Mouse (Mus musculus) embryonic facial prominence, embryonic 11.5 days (tissue): ENCODE measurements at regions not wholly inside any gene's neighbourhood (a gene's known extent, or its start where the extent isn't known, plus 50 kb on each side); places are given as distances from the start of the nearest gene placed in this dataset.
A peak's percentile ranks its signal among the peaks of the same experiment; 100 is the strongest.

Experiments used
- ATAC-seq: fragments of 200-750 bp; cut with Nextera tagmentation; replicated peaks from 2 replicates; pipeline ENCODE4 v1.8.0; 2017; ENCODE audit warnings: low read depth; ENCODE audit not compliant: insufficient number of reproducible peaks, low FRiP score, low TSS enrichment
- DNase-seq: peaks from one replicate; pipeline ENCODE4 v3.0.0-alpha.2; 2015; ENCODE audit warnings: low spot score
- H3K27ac ChIP-seq: fragments of 300-500 bp; sonication (generic); replicated peaks from 2 replicates; pipeline ENCODE4 v1.5.1; 2014; ENCODE audit warnings: mild to moderate bottlenecking, low read depth, low read length, control low read depth
- H3K27me3 ChIP-seq: fragments of 300-500 bp; sonication (generic); 2 replicates; pipeline ENCODE4 v1.6.1; 2014; ENCODE audit warnings: mild to moderate bottlenecking, low read length, moderate library complexity, mixed read lengths; ENCODE audit not compliant: control insufficient read depth, insufficient read depth
- H3K36me3 ChIP-seq: fragments of 300-500 bp; sonication (generic); replicated peaks from 2 replicates; pipeline ENCODE4 v1.6.1; 2014; ENCODE audit warnings: low read depth, mild to moderate bottlenecking, low read length, moderate library complexity, mixed read lengths; ENCODE audit not compliant: control insufficient read depth, insufficient read depth
- H3K4me1 ChIP-seq: fragments of 300-500 bp; sonication (generic); 2 replicates; pipeline ENCODE4 v1.6.1; 2014; ENCODE audit warnings: low read length, mixed read lengths; ENCODE audit not compliant: control insufficient read depth, insufficient read depth
- H3K4me2 ChIP-seq: fragments of 300-500 bp; sonication (generic); 2 replicates; pipeline ENCODE4 v1.6.1; 2014; ENCODE audit warnings: low read depth, mild to moderate bottlenecking, control low read depth, low read length, moderate library complexity
- H3K4me3 ChIP-seq: fragments of 300-500 bp; sonication (generic); 2 replicates; pipeline ENCODE4 v1.5.1; 2014; ENCODE audit warnings: low read depth, low read length, control low read depth
- H3K9ac ChIP-seq: fragments of 300-500 bp; sonication (generic); replicated peaks from 2 replicates; pipeline ENCODE4 v1.6.1; 2014; ENCODE audit warnings: mild to moderate bottlenecking, control low read depth, low read length
- H3K9me3 ChIP-seq: fragments of 300-500 bp; sonication (generic); replicated peaks from 2 replicates; pipeline ENCODE4 v1.6.1; 2016; ENCODE audit warnings: mild to moderate bottlenecking, low read length, inconsistent platforms, mixed read lengths; ENCODE audit not compliant: control insufficient read depth
- WGBS: fragments of 180-500 bp; shearing (Covaris S2); extraction: QIAGEN DNeasy Blood & Tissue Kit; methylation state at CpG from one replicate; pipeline ENCODE4 v1.1.7; 2014; 5-methylcytosine and 5-hydroxymethylcytosine counted together

DNA sequence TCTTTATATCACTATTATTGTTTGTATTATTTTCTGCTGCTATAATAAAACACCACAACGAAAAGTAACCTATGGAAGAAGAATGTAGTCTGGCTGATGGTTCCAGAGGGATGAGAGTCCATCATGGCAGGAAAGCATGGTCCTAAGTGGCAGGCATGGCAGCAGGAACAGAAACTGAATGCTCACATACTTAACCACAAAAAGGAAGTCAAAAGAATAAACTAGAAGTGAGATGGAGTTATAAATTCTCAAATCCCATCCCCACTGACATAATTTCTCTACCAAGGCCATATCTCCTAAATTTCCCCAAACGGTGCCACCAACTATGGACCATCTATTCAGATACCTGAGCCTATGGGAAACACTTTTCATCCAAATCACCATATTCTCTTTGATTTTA lies 408.7 kb upstream of the Cnksr2 start:
- no peak for ATAC-seq
- no peaks in the 10 kb centered on the region for H3K9me3 ChIP-seq
- WGBS, result 78% methylated on average over 2 of the region's 2 CpGs

DNA sequence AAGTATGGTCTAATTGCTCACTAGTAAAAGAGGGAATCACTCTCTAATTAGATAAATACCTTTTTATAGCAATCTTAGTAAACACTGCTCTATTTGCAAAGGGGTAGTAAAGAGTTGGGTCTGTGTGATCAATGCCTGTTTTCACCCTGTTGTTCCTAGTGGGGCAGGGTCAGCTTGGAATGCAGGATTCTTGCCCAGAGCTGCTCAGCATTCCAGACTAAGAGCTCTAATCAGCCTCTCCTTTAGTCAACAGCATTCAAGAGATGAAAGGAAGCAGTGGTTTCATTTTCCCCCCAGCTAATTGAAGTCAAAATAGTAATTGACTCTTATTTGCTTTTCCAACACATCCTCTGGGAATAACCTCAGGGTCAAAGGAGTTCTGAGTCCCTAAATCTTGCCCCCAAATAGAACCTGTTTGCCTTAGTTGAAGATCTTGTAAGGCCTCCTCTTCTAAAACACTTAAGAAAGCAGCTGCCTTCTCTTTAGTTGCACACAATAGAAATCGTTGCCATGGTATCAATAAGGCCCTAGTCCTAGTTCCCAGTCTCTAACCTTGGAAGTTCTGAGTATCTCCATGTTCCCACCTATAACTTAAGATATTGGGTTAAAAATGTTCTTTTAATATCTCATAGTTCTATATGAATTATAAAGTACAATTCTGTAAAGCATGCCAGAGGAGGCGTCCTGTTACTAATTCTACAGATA lies 380.6 kb upstream of the Cnksr2 start:
- H3K4me1 ChIP-seq, result no peaks in the 10 kb centered on the region
- no peaks in the 10 kb centered on the region for H3K9me3 ChIP-seq
- no peak overlapping the region for H3K9ac ChIP-seq
- peak; percentile 35 for DNase-seq
- no peak for ATAC-seq
- no peaks in the 10 kb centered on the region for H3K36me3 ChIP-seq
- H3K27me3 ChIP-seq, result no peaks in the 10 kb centered on the region
- H3K27ac ChIP-seq, result no peak overlapping the region
- H3K4me2 ChIP-seq, result no peak overlapping the region
- H3K4me3 ChIP-seq, result no peak overlapping the region
- 41% methylated on average over 2 of the region's 2 CpGs for WGBS

More for the DNA sequence above, 408.7 kb upstream of the Cnksr2 start:
- Histone ChIP-seq H3K9ac (no peak overlapping the region), H3K4me2 (no peak overlapping the region), H3K36me3 (no peaks in the 10 kb centered on the region), H3K4me1 (no peaks in the 10 kb centered on the region), H3K4me3 (no peak overlapping the region), H3K27ac (no peak overlapping the region), H3K27me3 (no peaks in the 10 kb centered on the region)
- no peak for DNase-seq

DNA sequence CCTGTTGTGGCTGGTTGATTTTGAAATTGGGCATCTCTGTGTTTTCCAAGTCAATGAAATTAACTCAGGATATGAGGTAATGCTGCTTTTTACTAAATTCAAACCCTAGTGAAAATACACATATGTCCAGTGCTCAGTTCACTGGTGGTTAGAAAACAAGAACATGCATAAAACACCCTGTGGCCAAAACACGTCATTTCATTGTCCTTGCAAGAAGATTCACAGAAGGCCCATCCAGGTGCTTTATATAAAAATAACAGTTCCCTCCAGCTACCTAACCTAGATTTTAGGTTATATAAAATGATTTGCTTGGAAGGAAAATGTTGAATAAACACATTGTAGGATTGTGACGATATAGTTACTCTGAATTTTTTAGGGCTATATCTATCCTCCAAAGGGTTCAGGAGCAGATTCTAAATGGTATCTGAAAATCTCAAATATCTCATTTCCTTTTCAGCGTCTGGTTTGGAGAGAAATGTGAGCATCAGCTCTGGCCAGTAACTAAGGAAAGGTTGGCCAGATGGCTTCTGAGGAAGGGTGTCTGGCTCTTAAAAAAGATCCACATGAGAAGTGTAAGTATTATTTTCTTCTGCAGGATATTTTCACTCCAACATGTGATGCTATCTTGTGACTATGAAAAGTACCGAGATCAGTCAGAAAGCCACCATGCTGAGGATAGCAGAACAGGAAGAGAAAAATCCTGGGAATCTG lies 351.2 kb upstream of the Cnksr2 start:
- H3K9me3 ChIP-seq, result no peaks in the 10 kb centered on the region
- ATAC-seq, result no peak
- H3K4me1 ChIP-seq, result no peaks in the 10 kb centered on the region
- no peak overlapping the region for H3K9ac ChIP-seq
- no peak overlapping the region for H3K4me2 ChIP-seq
- no peak overlapping the region for H3K4me3 ChIP-seq
- H3K27ac ChIP-seq, result no peak overlapping the region
- WGBS, result 79% methylated on average over 4 of the region's 4 CpGs
- no peaks in the 10 kb centered on the region for H3K27me3 ChIP-seq
- no peaks in the 10 kb centered on the region for H3K36me3 ChIP-seq
- DNase-seq, result no peak

DNA sequence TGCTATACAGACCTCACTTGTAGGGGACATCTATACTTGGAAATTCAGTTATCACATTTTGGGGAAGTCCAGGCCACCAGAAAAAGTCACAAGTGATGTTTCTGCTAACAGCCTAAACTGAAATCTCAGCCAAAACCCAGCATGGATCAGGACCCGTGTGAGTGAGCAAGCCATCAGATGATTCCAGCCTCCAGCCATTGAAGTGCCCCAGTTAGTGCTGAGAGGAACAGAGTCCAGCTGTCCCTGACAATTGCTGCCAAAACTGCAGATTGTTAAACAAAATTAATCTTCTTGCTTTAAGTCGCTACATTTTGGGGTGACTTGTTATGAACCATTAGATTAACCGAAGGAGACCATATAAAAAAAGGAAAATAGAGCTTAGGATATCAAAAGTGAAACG lies 332.7 kb upstream of the Cnksr2 start:
- H3K4me2 ChIP-seq, result no peak overlapping the region

DNA sequence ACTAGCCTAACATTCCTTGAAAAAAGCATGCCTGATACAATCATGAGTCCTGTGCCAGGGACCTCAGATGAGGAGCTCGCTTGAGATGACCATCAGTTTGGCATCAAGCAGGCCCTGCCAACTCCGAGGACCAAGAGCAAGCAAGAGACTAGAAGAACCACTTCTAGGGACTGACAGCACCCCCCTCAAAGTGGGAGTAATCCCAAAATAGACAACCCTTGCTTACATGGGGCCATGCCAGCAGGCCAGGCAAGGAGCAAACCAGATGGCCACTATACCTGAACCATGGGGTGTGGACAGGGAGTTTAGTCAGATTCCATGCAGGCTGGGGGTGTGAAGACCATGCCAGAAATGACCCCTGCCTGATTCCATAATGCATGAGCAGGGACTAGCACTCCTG lies 330.1 kb upstream of the Cnksr2 start:
- Histone ChIP-seq H3K4me1 (no peaks in the 10 kb centered on the region), H3K9me3 (no peaks in the 10 kb centered on the region), H3K27me3 (no peaks in the 10 kb centered on the region), H3K4me3 (no peak overlapping the region), H3K27ac (no peak overlapping the region), H3K9ac (no peak overlapping the region), H3K4me2 (no peak overlapping the region), H3K36me3 (no peaks in the 10 kb centered on the region)
- ATAC-seq (no peak), DNase-seq (no peak)
- WGBS, result 84% methylated on average over 2 of the region's 2 CpGs

More for the DNA sequence above, 332.7 kb upstream of the Cnksr2 start:
- no peak for DNase-seq
- Histone ChIP-seq H3K27ac (no peak overlapping the region), H3K4me3 (no peak overlapping the region), H3K9ac (no peak overlapping the region), H3K27me3 (no peaks in the 10 kb centered on the region), H3K9me3 (no peaks in the 10 kb centered on the region), H3K36me3 (no peaks in the 10 kb centered on the region), H3K4me1 (no peaks in the 10 kb centered on the region)
- 81% methylated on average over 4 of the region's 4 CpGs for WGBS
- no peak for ATAC-seq
